Mouse (Mus musculus): ENCODE results near the gene Msh5. TPM values are rescaled to one million over a fixed set of nuclear protein-coding genes. Genes with fewer than 3 reads are reported as not detected.
"Not testable (repeated sequence)": the region's sequence is repeated elsewhere in the genome, so short reads cannot be mapped to it uniquely, and the experiment has no call there.

Msh5 gene
- polyA plus RNA-seq, 1 experiment from 2014 or later = 3.2 TPM

GRCm38 (mm10) chr17:34997142-34997483 lies 49.4 kb downstream of the Msh5 start:
- H3K9ac ChIP-seq (replicated peaks; ENCODE audit: low read length) = no peak overlapping the region; the same call in 1 of the 2 replicates
- H3K27me3 ChIP-seq (ENCODE audit: control insufficient read depth, insufficient read depth, low read length) = no peaks in the 10 kb centered on the region
- H3K4me1 ChIP-seq (ENCODE audit: control insufficient read depth, insufficient read depth, low read length) = no peaks in the 10 kb centered on the region; the same call in 1 of the 2 replicates
- no peak overlapping the region for H3K27ac ChIP-seq (replicated peaks; ENCODE audit: low read depth, low read length)
- ATAC-seq (replicated peaks; ENCODE audit: insufficient number of reproducible peaks, low FRiP score, low TSS enrichment, low read depth) (no peak), DNase-seq (ENCODE audit: low spot score) (no peak)
- no peaks in the 10 kb centered on the region for H3K9me3 ChIP-seq (replicated peaks; ENCODE audit: control insufficient read depth, low read length)
- H3K4me2 ChIP-seq (ENCODE audit: low read depth, low read length) = no peak overlapping the region
- WGBS = 82% methylated on average over 5 of the region's 5 CpGs
- no peak overlapping the region for H3K4me3 ChIP-seq (ENCODE audit: low read depth, low read length)
- no peaks in the 10 kb centered on the region for H3K36me3 ChIP-seq (replicated peaks; ENCODE audit: control insufficient read depth, insufficient read depth, low read depth, low read length)

- H3K9me3 ChIP-seq (replicated peaks; ENCODE audit: control insufficient read depth, low read length) = no peaks in the 10 kb centered on the region
- H3K4me2 ChIP-seq (ENCODE audit: low read depth, low read length) = no peak overlapping the region
- no peak overlapping the region for H3K27ac ChIP-seq (replicated peaks; ENCODE audit: low read depth, low read length)
- no peak for ATAC-seq (replicated peaks; ENCODE audit: insufficient number of reproducible peaks, low FRiP score, low TSS enrichment, low read depth)
- WGBS = 89% methylated on average over 12 of the region's 14 CpGs
- H3K36me3 ChIP-seq (replicated peaks; ENCODE audit: control insufficient read depth, insufficient read depth, low read depth, low read length) = no peaks in the 10 kb centered on the region
- no peaks in the 10 kb centered on the region; the same call in 1 of the 2 replicates for H3K4me1 ChIP-seq (ENCODE audit: control insufficient read depth, insufficient read depth, low read length)
- H3K4me3 ChIP-seq (ENCODE audit: low read depth, low read length) = no peak overlapping the region
- H3K9ac ChIP-seq (replicated peaks; ENCODE audit: low read length) = peak overlapping the region; percentile 22; the same call in 1 of the 2 replicates
- no peak for DNase-seq (ENCODE audit: low spot score)
- H3K27me3 ChIP-seq (ENCODE audit: control insufficient read depth, insufficient read depth, low read length) = no peaks in the 10 kb centered on the region
Measured at GRCm38 (mm10) chr17:34996411-34997141, 50.0 kb downstream of the Msh5 start.

- H3K36me3 ChIP-seq (replicated peaks; ENCODE audit: control insufficient read depth, insufficient read depth, low read depth, low read length); H3K9ac ChIP-seq (replicated peaks; ENCODE audit: low read length); H3K4me1 ChIP-seq (ENCODE audit: control insufficient read depth, insufficient read depth, low read length); H3K4me3 ChIP-seq (ENCODE audit: low read depth, low read length); H3K27me3 ChIP-seq (ENCODE audit: control insufficient read depth, insufficient read depth, low read length); H3K27ac ChIP-seq (replicated peaks; ENCODE audit: low read depth, low read length); H3K9me3 ChIP-seq (replicated peaks; ENCODE audit: control insufficient read depth, low read length); ATAC-seq (replicated peaks; ENCODE audit: insufficient number of reproducible peaks, low FRiP score, low TSS enrichment, low read depth); H3K4me2 ChIP-seq (ENCODE audit: low read depth, low read length); DNase-seq (ENCODE audit: low spot score): not testable (repeated sequence)
- WGBS = 97% methylated on average over 4 of the region's 4 CpGs
Measured at GRCm38 (mm10) chr17:34995927-34996326, 50.6 kb downstream of the Msh5 start.

GRCm38 (mm10) chr17:34995192-34995591 lies 51.4 kb downstream of the Msh5 start:
- not testable (repeated sequence) for DNase-seq (ENCODE audit: low spot score); H3K4me2 ChIP-seq (ENCODE audit: low read depth, low read length); H3K9me3 ChIP-seq (replicated peaks; ENCODE audit: control insufficient read depth, low read length); H3K4me1 ChIP-seq (ENCODE audit: control insufficient read depth, insufficient read depth, low read length); H3K27me3 ChIP-seq (ENCODE audit: control insufficient read depth, insufficient read depth, low read length); H3K27ac ChIP-seq (replicated peaks; ENCODE audit: low read depth, low read length); H3K9ac ChIP-seq (replicated peaks; ENCODE audit: low read length); H3K36me3 ChIP-seq (replicated peaks; ENCODE audit: control insufficient read depth, insufficient read depth, low read depth, low read length); H3K4me3 ChIP-seq (ENCODE audit: low read depth, low read length); ATAC-seq (replicated peaks; ENCODE audit: insufficient number of reproducible peaks, low FRiP score, low TSS enrichment, low read depth)
- WGBS = 90% methylated on average over 4 of the region's 4 CpGs

DNA sequence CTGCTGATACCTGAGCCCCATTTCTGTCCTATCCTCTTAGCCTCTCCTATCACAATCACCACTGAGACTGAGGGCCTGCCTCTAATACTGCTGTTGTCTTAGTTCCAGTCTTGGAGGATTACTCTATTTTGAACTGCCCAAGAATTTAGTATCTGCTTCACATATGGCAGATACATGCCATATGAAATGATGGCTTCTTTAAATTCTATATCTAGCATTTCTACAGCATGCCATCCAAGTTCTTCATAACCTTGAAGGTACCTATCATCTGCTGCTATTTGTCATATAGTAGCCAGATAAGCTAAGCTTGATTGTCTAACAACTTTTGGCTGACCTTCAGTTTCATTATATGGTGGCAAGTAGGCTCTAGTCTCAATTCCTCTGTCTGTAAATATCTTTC lies 51.8 kb downstream of the Msh5 start:
- DNase-seq (ENCODE audit: low spot score) (no peak), ATAC-seq (replicated peaks; ENCODE audit: insufficient number of reproducible peaks, low FRiP score, low TSS enrichment, low read depth) (no peak)
- H3K9ac ChIP-seq (replicated peaks; ENCODE audit: low read length) = no peak overlapping the region
- no peak overlapping the region for H3K4me2 ChIP-seq (ENCODE audit: low read depth, low read length)
- H3K4me1 ChIP-seq (ENCODE audit: control insufficient read depth, insufficient read depth, low read length) = no peaks in the 10 kb centered on the region; the same call in 1 of the 2 replicates
- no peak overlapping the region for H3K4me3 ChIP-seq (ENCODE audit: low read depth, low read length)
- H3K9me3 ChIP-seq (replicated peaks; ENCODE audit: control insufficient read depth, low read length) = no peaks in the 10 kb centered on the region
- no peaks in the 10 kb centered on the region for H3K36me3 ChIP-seq (replicated peaks; ENCODE audit: control insufficient read depth, insufficient read depth, low read depth, low read length)
- no peak overlapping the region for H3K27ac ChIP-seq (replicated peaks; ENCODE audit: low read depth, low read length)
- no peaks in the 10 kb centered on the region for H3K27me3 ChIP-seq (ENCODE audit: control insufficient read depth, insufficient read depth, low read length)

GRCm38 (mm10) chr17:34984218-34984617 lies 62.3 kb downstream of the Msh5 start:
- Histone ChIP-seq H3K36me3 (replicated peaks; ENCODE audit: control insufficient read depth, insufficient read depth, low read depth, low read length) (peaks cover 2% of the 10 kb centered on the region), H3K4me2 (ENCODE audit: low read depth, low read length) (no peak overlapping the region), H3K4me1 (ENCODE audit: control insufficient read depth, insufficient read depth, low read length) (0 out of 2 replicates have a peak, but pooled peaks cover 3% of the 10 kb centered on the region), H3K27me3 (ENCODE audit: control insufficient read depth, insufficient read depth, low read length) (no peaks in the 10 kb centered on the region), H3K9me3 (replicated peaks; ENCODE audit: control insufficient read depth, low read length) (no peaks in the 10 kb centered on the region), H3K9ac (replicated peaks; ENCODE audit: low read length) (no peak overlapping the region), H3K4me3 (ENCODE audit: low read depth, low read length) (no peak overlapping the region), H3K27ac (replicated peaks; ENCODE audit: low read depth, low read length) (no peak overlapping the region)
- 68% methylated on average over 2 of the region's 2 CpGs for WGBS
- no peak for ATAC-seq (replicated peaks; ENCODE audit: insufficient number of reproducible peaks, low FRiP score, low TSS enrichment, low read depth)
- peak; percentile 65 for DNase-seq (ENCODE audit: low spot score)

GRCm38 (mm10) chr17:34982328-34982727 lies 64.2 kb downstream of the Msh5 start:
- Histone ChIP-seq H3K27me3 (ENCODE audit: control insufficient read depth, insufficient read depth, low read length) (no peaks in the 10 kb centered on the region), H3K27ac (replicated peaks; ENCODE audit: low read depth, low read length) (no peak overlapping the region; the same call in 1 of the 2 replicates), H3K4me3 (ENCODE audit: low read depth, low read length) (peak overlapping the region; percentile 89), H3K36me3 (replicated peaks; ENCODE audit: control insufficient read depth, insufficient read depth, low read depth, low read length) (peaks cover 2% of the 10 kb centered on the region), H3K4me1 (ENCODE audit: control insufficient read depth, insufficient read depth, low read length) (0 out of 2 replicates have a peak, but pooled peaks cover 3% of the 10 kb centered on the region), H3K9ac (replicated peaks; ENCODE audit: low read length) (peak overlapping the region; percentile 96), H3K9me3 (replicated peaks; ENCODE audit: control insufficient read depth, low read length) (no peaks in the 10 kb centered on the region), H3K4me2 (ENCODE audit: low read depth, low read length) (peak overlapping the region; percentile 76)
- DNase-seq (ENCODE audit: low spot score) (no peak), ATAC-seq (replicated peaks; ENCODE audit: insufficient number of reproducible peaks, low FRiP score, low TSS enrichment, low read depth) (no peak; the same call in 1 of the 2 replicates)
- WGBS = under 1% methylated on average over 15 of the region's 15 CpGs

- Histone ChIP-seq H3K4me1 (ENCODE audit: control insufficient read depth, insufficient read depth, low read length) (0 out of 2 replicates have a peak, but pooled peaks cover 3% of the 10 kb centered on the region), H3K4me2 (ENCODE audit: low read depth, low read length) (peak within 1 kb of the TSS; percentile 76), H3K9ac (replicated peaks; ENCODE audit: low read length) (peak within 1 kb of the TSS; percentile 96), H3K27ac (replicated peaks; ENCODE audit: low read depth, low read length) (peak within 1 kb of the TSS; percentile 98), H3K36me3 (replicated peaks; ENCODE audit: control insufficient read depth, insufficient read depth, low read depth, low read length) (peaks cover 2% of the 10 kb centered on the region), H3K27me3 (ENCODE audit: control insufficient read depth, insufficient read depth, low read length) (no peaks in the 10 kb centered on the region), H3K4me3 (ENCODE audit: low read depth, low read length) (peak within 1 kb of the TSS; percentile 89), H3K9me3 (replicated peaks; ENCODE audit: control insufficient read depth, low read length) (no peaks in the 10 kb centered on the region)
- ATAC-seq (replicated peaks; ENCODE audit: insufficient number of reproducible peaks, low FRiP score, low TSS enrichment, low read depth) = peak; percentile 91
- DNase-seq (ENCODE audit: low spot score) = peak; percentile 95
- under 1% methylated on average over 58 of the region's 58 CpGs for WGBS
Measured at GRCm38 (mm10) chr17:34981690-34982180, 64.8 kb downstream of the Msh5 start, which contains the start of gene Lsm2. TSS of gene Lsm2 (plus strand) at chr17:34981862.
